Mouse (Mus musculus): Measurements from ENCODE around the gene Crkl. TPM values are rescaled to one million over a fixed set of nuclear protein-coding genes. Genes with fewer than 3 reads are reported as not detected.

The Crkl gene
- polyA plus RNA-seq, 1 experiment from 2014 or later, result 84.5 TPM

- no peaks in the 10 kb centered on the region for H3K27me3 ChIP-seq
- no peak overlapping the region for H3K27ac ChIP-seq (replicated peaks)
- no peak for ATAC-seq (ENCODE audit: low read depth)
- 0 out of 2 replicates have a peak overlapping the region, but pooled peaks have one; percentile 2 for H3K9ac ChIP-seq
- WGBS, result 95% methylated on average over 2 of the region's 2 CpGs
- peaks cover 19% of the 10 kb centered on the region for H3K4me1 ChIP-seq (replicated peaks)
- no peaks in the 10 kb centered on the region for H3K9me3 ChIP-seq
- no peak overlapping the region for H3K4me3 ChIP-seq
- H3K36me3 ChIP-seq, result peaks cover 44% of the 10 kb centered on the region
- H3K4me2 ChIP-seq, result 0 out of 2 replicates have a peak overlapping the region, but pooled peaks have one; percentile 86
Observed at GRCm38 (mm10) chr16:17510686-17511085, 58.9 kb downstream of the Crkl start.

GRCm38 (mm10) chr16:17511431-17511830, 59.6 kb downstream of the Crkl start:
- no peak overlapping the region for H3K9ac ChIP-seq
- peaks cover 19% of the 10 kb centered on the region for H3K4me1 ChIP-seq (replicated peaks)
- ATAC-seq (ENCODE audit: low read depth), result no peak
- 96% methylated on average over 4 of the region's 4 CpGs for WGBS
- no peak overlapping the region for H3K4me2 ChIP-seq
- no peaks in the 10 kb centered on the region for H3K9me3 ChIP-seq
- H3K36me3 ChIP-seq, result peaks cover 52% of the 10 kb centered on the region
- no peak overlapping the region for H3K27ac ChIP-seq (replicated peaks)
- H3K27me3 ChIP-seq, result no peaks in the 10 kb centered on the region
- H3K4me3 ChIP-seq, result no peak overlapping the region

- no peak for ATAC-seq (ENCODE audit: low read depth)
- H3K4me3 ChIP-seq, result no peak overlapping the region
- H3K27me3 ChIP-seq, result no peaks in the 10 kb centered on the region
- H3K4me1 ChIP-seq (replicated peaks), result no peaks in the 10 kb centered on the region
- H3K36me3 ChIP-seq, result peaks cover 98% of the 10 kb centered on the region
- H3K9me3 ChIP-seq, result no peaks in the 10 kb centered on the region
- no peak overlapping the region for H3K27ac ChIP-seq (replicated peaks)
- H3K4me2 ChIP-seq, result no peak overlapping the region
- H3K9ac ChIP-seq, result no peak overlapping the region
- 88% methylated on average over 2 of the region's 2 CpGs for WGBS
Observed at GRCm38 (mm10) chr16:17518910-17519309, 67.1 kb downstream of the Crkl start.

GRCm38 (mm10) chr16:17524156-17524555, 72.4 kb downstream of the Crkl start:
- H3K36me3 ChIP-seq, result peaks cover 98% of the 10 kb centered on the region
- H3K27ac ChIP-seq (replicated peaks), result no peak overlapping the region
- H3K4me2 ChIP-seq, result no peak overlapping the region
- WGBS, result 89% methylated on average over 11 of the region's 11 CpGs
- H3K27me3 ChIP-seq, result no peaks in the 10 kb centered on the region
- no peak overlapping the region for H3K9ac ChIP-seq
- no peaks in the 10 kb centered on the region for H3K9me3 ChIP-seq
- ATAC-seq (ENCODE audit: low read depth), result no peak
- H3K4me1 ChIP-seq (replicated peaks), result peaks cover 5% of the 10 kb centered on the region
- H3K4me3 ChIP-seq, result no peak overlapping the region

GRCm38 (mm10) chr16:17525524-17525923, 73.7 kb downstream of the Crkl start:
- H3K9ac ChIP-seq, result no peak overlapping the region
- H3K4me1 ChIP-seq (replicated peaks), result peaks cover 16% of the 10 kb centered on the region
- no peak for ATAC-seq (ENCODE audit: low read depth)
- H3K36me3 ChIP-seq, result peaks cover 84% of the 10 kb centered on the region
- 87% methylated on average over 3 of the region's 3 CpGs for WGBS
- H3K9me3 ChIP-seq, result no peaks in the 10 kb centered on the region
- no peak overlapping the region for H3K27ac ChIP-seq (replicated peaks)
- no peak overlapping the region for H3K4me2 ChIP-seq
- no peaks in the 10 kb centered on the region for H3K27me3 ChIP-seq
- H3K4me3 ChIP-seq, result no peak overlapping the region

GRCm38 (mm10) chr16:17526223-17526622, 74.4 kb downstream of the Crkl start:
- no peaks in the 10 kb centered on the region for H3K27me3 ChIP-seq
- H3K4me2 ChIP-seq, result no peak overlapping the region
- 91% methylated on average over 6 of the region's 6 CpGs for WGBS
- no peak for ATAC-seq (ENCODE audit: low read depth)
- no peak overlapping the region for H3K4me3 ChIP-seq
- no peak overlapping the region for H3K9ac ChIP-seq
- H3K36me3 ChIP-seq, result peaks cover 77% of the 10 kb centered on the region
- peaks cover 16% of the 10 kb centered on the region for H3K4me1 ChIP-seq (replicated peaks)
- H3K27ac ChIP-seq (replicated peaks), result no peak overlapping the region
- no peaks in the 10 kb centered on the region for H3K9me3 ChIP-seq

GRCm38 (mm10) chr16:17527606-17528005, 75.8 kb downstream of the Crkl start:
- H3K4me1 ChIP-seq (replicated peaks), result peaks cover 27% of the 10 kb centered on the region
- H3K36me3 ChIP-seq, result peaks cover 63% of the 10 kb centered on the region
- no peak overlapping the region for H3K9ac ChIP-seq
- no peak for ATAC-seq (ENCODE audit: low read depth)
- H3K4me2 ChIP-seq, result no peak overlapping the region
- H3K4me3 ChIP-seq, result no peak overlapping the region
- H3K9me3 ChIP-seq, result no peaks in the 10 kb centered on the region
- no peak overlapping the region for H3K27ac ChIP-seq (replicated peaks)
- H3K27me3 ChIP-seq, result no peaks in the 10 kb centered on the region

GRCm38 (mm10) chr16:17528276-17528675, 76.5 kb downstream of the Crkl start:
- Histone ChIP-seq H3K36me3 (peaks cover 56% of the 10 kb centered on the region), H3K27me3 (no peaks in the 10 kb centered on the region), H3K4me1 (replicated peaks) (peaks cover 27% of the 10 kb centered on the region), H3K27ac (replicated peaks) (no peak overlapping the region), H3K9ac (no peak overlapping the region), H3K9me3 (no peaks in the 10 kb centered on the region), H3K4me2 (no peak overlapping the region), H3K4me3 (no peak overlapping the region)
- ATAC-seq (ENCODE audit: low read depth), result no peak
- 89% methylated on average over 13 of the region's 13 CpGs for WGBS

- Histone ChIP-seq H3K4me1 (replicated peaks) (peaks cover 27% of the 10 kb centered on the region), H3K9me3 (no peaks in the 10 kb centered on the region), H3K27ac (replicated peaks) (peak overlapping the region; percentile 97), H3K36me3 (peaks cover 40% of the 10 kb centered on the region), H3K27me3 (no peaks in the 10 kb centered on the region), H3K4me2 (peak overlapping the region; percentile 96), H3K9ac (peak overlapping the region; percentile 92), H3K4me3 (peak overlapping the region; percentile 76)
- WGBS, result 22% methylated on average over 17 of the region's 17 CpGs
- peak; percentile 4; the same call in 1 of the 2 replicates for ATAC-seq (ENCODE audit: low read depth)
Observed at GRCm38 (mm10) chr16:17529981-17530586, 78.3 kb downstream of the Crkl start.

- peak within 1 kb of the TSS; percentile 76 for H3K4me3 ChIP-seq
- peak within 1 kb of the TSS; percentile 96 for H3K4me2 ChIP-seq
- peaks cover 33% of the 10 kb centered on the region for H3K36me3 ChIP-seq
- ATAC-seq (ENCODE audit: low read depth), result peak; percentile 96
- WGBS, result 1% methylated on average over 67 of the region's 67 CpGs
- H3K27ac ChIP-seq (replicated peaks), result peak within 1 kb of the TSS; percentile 97
- no peaks in the 10 kb centered on the region for H3K27me3 ChIP-seq
- peak within 1 kb of the TSS; percentile 92 for H3K9ac ChIP-seq
- H3K9me3 ChIP-seq, result no peaks in the 10 kb centered on the region
- H3K4me1 ChIP-seq (replicated peaks), result peaks cover 27% of the 10 kb centered on the region
Observed at GRCm38 (mm10) chr16:17530640-17531288, 79.0 kb downstream of the Crkl start, which contains the start of gene Thap7. Gene Thap7 (minus strand): TSS chr16:17531136.

- WGBS, result 66% methylated on average over 4 of the region's 4 CpGs
Observed at GRCm38 (mm10) chr16:17532271-17532670, 80.5 kb downstream of the Crkl start.

GRCm38 (mm10) chr16:17532676-17533329, 81.0 kb downstream of the Crkl start:
- no peak for ATAC-seq (ENCODE audit: low read depth)
- no peak overlapping the region for H3K4me2 ChIP-seq
- 78% methylated on average over 14 of the region's 14 CpGs for WGBS

More at GRCm38 (mm10) chr16:17532271-17532670, 80.5 kb downstream of the Crkl start:
- no peaks in the 10 kb centered on the region for H3K9me3 ChIP-seq
- H3K27me3 ChIP-seq, result no peaks in the 10 kb centered on the region
- no peak for ATAC-seq (ENCODE audit: low read depth)
- peaks cover 18% of the 10 kb centered on the region for H3K36me3 ChIP-seq
- peak overlapping the region; percentile 96 for H3K4me2 ChIP-seq
- H3K9ac ChIP-seq, result no peak overlapping the region
- H3K27ac ChIP-seq (replicated peaks), result no peak overlapping the region
- peaks cover 27% of the 10 kb centered on the region for H3K4me1 ChIP-seq (replicated peaks)
- H3K4me3 ChIP-seq, result no peak overlapping the region

More at GRCm38 (mm10) chr16:17532676-17533329, 81.0 kb downstream of the Crkl start:
- Histone ChIP-seq H3K36me3 (peaks cover 13% of the 10 kb centered on the region), H3K27me3 (no peaks in the 10 kb centered on the region), H3K27ac (replicated peaks) (no peak overlapping the region), H3K9ac (no peak overlapping the region), H3K9me3 (no peaks in the 10 kb centered on the region), H3K4me3 (no peak overlapping the region), H3K4me1 (replicated peaks) (peaks cover 27% of the 10 kb centered on the region)
